Mouse (Mus musculus): ENCODE measurements around the gene Pcsk5. TPM values are rescaled to one million over a fixed set of nuclear protein-coding genes. Genes with fewer than 3 reads are reported as not detected.

Pcsk5 gene
- polyA plus RNA-seq, 1 experiment = not detected

- Histone ChIP-seq H3K36me3 (ENCODE audit: control insufficient read depth, insufficient read depth) (no peaks in the 10 kb centered on the region), H3K4me3 (no peak overlapping the region), H3K79me2 (ENCODE audit: control insufficient read depth, insufficient read depth) (no peaks in the 10 kb centered on the region), H3K27me3 (ENCODE audit: control insufficient read depth, insufficient read depth, insufficient read length) (no peaks in the 10 kb centered on the region), H3K4me2 (ENCODE audit: low read depth) (no peak overlapping the region), H3ac (ENCODE audit: control insufficient read depth, insufficient read length) (no peak overlapping the region)
- TF ChIP-seq CEBPB (IDR thresholded peaks at IDR 0.05; ENCODE audit: insufficient read depth, poor library complexity, severe bottlenecking) (no peak), MAX (IDR thresholded peaks at IDR 0.05; ENCODE audit: low read depth) (no peak), USF1 (IDR thresholded peaks at IDR 0.05; ENCODE audit: low read depth) (no peak), POLR2A (IDR thresholded peaks at IDR 0.05; ENCODE audit: insufficient read length, low read depth) (no peak), SRF (IDR thresholded peaks at IDR 0.05; ENCODE audit: control insufficient read depth, insufficient read length, low read depth) (no peak), E2F4 (IDR thresholded peaks at IDR 0.05; ENCODE audit: insufficient read depth) (no peak), POLR2AphosphoS2 (IDR thresholded peaks at IDR 0.05; ENCODE audit: insufficient read length, low read depth) (no peak), MYOG (IDR thresholded peaks at IDR 0.05; ENCODE audit: control insufficient read depth in 1 of 3, insufficient read depth in 1 of 3, insufficient read length in 2 of 3, low read depth in 2 of 3) (no peak), TCF12 (IDR thresholded peaks at IDR 0.05; ENCODE audit: insufficient read depth, poor library complexity, severe bottlenecking) (no peak), TCF3 (IDR thresholded peaks at IDR 0.05; ENCODE audit: insufficient read length, low read depth) (no peak), REST (IDR thresholded peaks at IDR 0.05; ENCODE audit: insufficient read depth, insufficient read length) (no peak), MYOD1 (IDR thresholded peaks at IDR 0.05; ENCODE audit: control insufficient read depth in 1 of 3, insufficient read length in 2 of 3, low read depth in 2 of 3) (no peak)
Measured at GRCm38 (mm10) chr19:17388404-17388803, 449.0 kb downstream of the Pcsk5 start.

- Histone ChIP-seq H3K36me3 (ENCODE audit: control insufficient read depth, insufficient read depth) (no peaks in the 10 kb centered on the region), H3ac (ENCODE audit: control insufficient read depth, insufficient read length) (no peak overlapping the region), H3K4me2 (ENCODE audit: low read depth) (no peak overlapping the region), H3K27me3 (ENCODE audit: control insufficient read depth, insufficient read depth, insufficient read length) (no peaks in the 10 kb centered on the region), H3K4me3 (no peak overlapping the region), H3K79me2 (ENCODE audit: control insufficient read depth, insufficient read depth) (no peaks in the 10 kb centered on the region)
- TF ChIP-seq MYOG (IDR thresholded peaks at IDR 0.05; ENCODE audit: control insufficient read depth in 1 of 3, insufficient read depth in 1 of 3, insufficient read length in 2 of 3, low read depth in 2 of 3) = no peak
- TF ChIP-seq TCF12 (IDR thresholded peaks at IDR 0.05; ENCODE audit: insufficient read depth, poor library complexity, severe bottlenecking) = no peak
- TF ChIP-seq MAX (IDR thresholded peaks at IDR 0.05; ENCODE audit: low read depth) = no peak
- no peak for TF ChIP-seq MYOD1 (IDR thresholded peaks at IDR 0.05; ENCODE audit: control insufficient read depth in 1 of 3, insufficient read length in 2 of 3, low read depth in 2 of 3)
- no peak for TF ChIP-seq POLR2A (IDR thresholded peaks at IDR 0.05; ENCODE audit: insufficient read length, low read depth)
- no peak for TF ChIP-seq REST (IDR thresholded peaks at IDR 0.05; ENCODE audit: insufficient read depth, insufficient read length)
- TF ChIP-seq TCF3 (IDR thresholded peaks at IDR 0.05; ENCODE audit: insufficient read length, low read depth) = no peak
- TF ChIP-seq E2F4 (IDR thresholded peaks at IDR 0.05; ENCODE audit: insufficient read depth) = no peak
- TF ChIP-seq USF1 (IDR thresholded peaks at IDR 0.05; ENCODE audit: low read depth) = no peak
- TF ChIP-seq SRF (IDR thresholded peaks at IDR 0.05; ENCODE audit: control insufficient read depth, insufficient read length, low read depth) = no peak
- no peak for TF ChIP-seq CEBPB (IDR thresholded peaks at IDR 0.05; ENCODE audit: insufficient read depth, poor library complexity, severe bottlenecking)
- TF ChIP-seq POLR2AphosphoS2 (IDR thresholded peaks at IDR 0.05; ENCODE audit: insufficient read length, low read depth) = no peak
Measured at GRCm38 (mm10) chr19:17386424-17386823, 451.0 kb downstream of the Pcsk5 start.

GRCm38 (mm10) chr19:17385426-17385825 lies 452.0 kb downstream of the Pcsk5 start:
- H3K27me3 ChIP-seq (ENCODE audit: control insufficient read depth, insufficient read depth, insufficient read length) = no peaks in the 10 kb centered on the region
- H3K4me3 ChIP-seq = no peak overlapping the region
- no peaks in the 10 kb centered on the region for H3K36me3 ChIP-seq (ENCODE audit: control insufficient read depth, insufficient read depth)
- TF ChIP-seq TCF12 (IDR thresholded peaks at IDR 0.05; ENCODE audit: insufficient read depth, poor library complexity, severe bottlenecking) (no peak), SRF (IDR thresholded peaks at IDR 0.05; ENCODE audit: control insufficient read depth, insufficient read length, low read depth) (no peak), E2F4 (IDR thresholded peaks at IDR 0.05; ENCODE audit: insufficient read depth) (no peak), POLR2A (IDR thresholded peaks at IDR 0.05; ENCODE audit: insufficient read length, low read depth) (no peak), MYOG (IDR thresholded peaks at IDR 0.05; ENCODE audit: control insufficient read depth in 1 of 3, insufficient read depth in 1 of 3, insufficient read length in 2 of 3, low read depth in 2 of 3) (no peak), POLR2AphosphoS2 (IDR thresholded peaks at IDR 0.05; ENCODE audit: insufficient read length, low read depth) (no peak), TCF3 (IDR thresholded peaks at IDR 0.05; ENCODE audit: insufficient read length, low read depth) (no peak), MAX (IDR thresholded peaks at IDR 0.05; ENCODE audit: low read depth) (no peak)
- no peak overlapping the region for H3K4me2 ChIP-seq (ENCODE audit: low read depth)
- no peaks in the 10 kb centered on the region for H3K79me2 ChIP-seq (ENCODE audit: control insufficient read depth, insufficient read depth)
- no peak overlapping the region for H3ac ChIP-seq (ENCODE audit: control insufficient read depth, insufficient read length)

GRCm38 (mm10) chr19:17385022-17385421 lies 452.4 kb downstream of the Pcsk5 start:
- TF ChIP-seq TCF12 (IDR thresholded peaks at IDR 0.05; ENCODE audit: insufficient read depth, poor library complexity, severe bottlenecking) = no peak
- Histone ChIP-seq H3K79me2 (ENCODE audit: control insufficient read depth, insufficient read depth) (no peaks in the 10 kb centered on the region), H3K4me3 (no peak overlapping the region), H3ac (ENCODE audit: control insufficient read depth, insufficient read length) (no peak overlapping the region), H3K4me2 (ENCODE audit: low read depth) (no peak overlapping the region), H3K36me3 (ENCODE audit: control insufficient read depth, insufficient read depth) (no peaks in the 10 kb centered on the region), H3K27me3 (ENCODE audit: control insufficient read depth, insufficient read depth, insufficient read length) (no peaks in the 10 kb centered on the region)

GRCm38 (mm10) chr19:17382807-17383397 lies 454.5 kb downstream of the Pcsk5 start:
- no peak overlapping the region for H3K4me3 ChIP-seq
- TF ChIP-seq E2F4 (IDR thresholded peaks at IDR 0.05; ENCODE audit: insufficient read depth) (no peak), MYOD1 (IDR thresholded peaks at IDR 0.05; ENCODE audit: control insufficient read depth in 1 of 3, insufficient read length in 2 of 3, low read depth in 2 of 3) (no peak), TCF3 (IDR thresholded peaks at IDR 0.05; ENCODE audit: insufficient read length, low read depth) (no peak), SRF (IDR thresholded peaks at IDR 0.05; ENCODE audit: control insufficient read depth, insufficient read length, low read depth) (no peak), MYOG (IDR thresholded peaks at IDR 0.05; ENCODE audit: control insufficient read depth in 1 of 3, insufficient read depth in 1 of 3, insufficient read length in 2 of 3, low read depth in 2 of 3) (no peak), POLR2AphosphoS2 (IDR thresholded peaks at IDR 0.05; ENCODE audit: insufficient read length, low read depth) (no peak), REST (IDR thresholded peaks at IDR 0.05; ENCODE audit: insufficient read depth, insufficient read length) (no peak), POLR2A (IDR thresholded peaks at IDR 0.05; ENCODE audit: insufficient read length, low read depth) (no peak), USF1 (IDR thresholded peaks at IDR 0.05; ENCODE audit: low read depth) (no peak), MAX (IDR thresholded peaks at IDR 0.05; ENCODE audit: low read depth) (no peak), CEBPB (IDR thresholded peaks at IDR 0.05; ENCODE audit: insufficient read depth, poor library complexity, severe bottlenecking) (no peak), TCF12 (IDR thresholded peaks at IDR 0.05; ENCODE audit: insufficient read depth, poor library complexity, severe bottlenecking) (no peak)
- no peaks in the 10 kb centered on the region for H3K27me3 ChIP-seq (ENCODE audit: control insufficient read depth, insufficient read depth, insufficient read length)
- no peaks in the 10 kb centered on the region for H3K36me3 ChIP-seq (ENCODE audit: control insufficient read depth, insufficient read depth)
- H3K79me2 ChIP-seq (ENCODE audit: control insufficient read depth, insufficient read depth) = no peaks in the 10 kb centered on the region
- no peak overlapping the region for H3K4me2 ChIP-seq (ENCODE audit: low read depth)
- no peak overlapping the region for H3ac ChIP-seq (ENCODE audit: control insufficient read depth, insufficient read length)

Data from myocyte (in vitro differentiated cells).